Mouse (Mus musculus): ENCODE results near the gene Foxo6.

DNA sequence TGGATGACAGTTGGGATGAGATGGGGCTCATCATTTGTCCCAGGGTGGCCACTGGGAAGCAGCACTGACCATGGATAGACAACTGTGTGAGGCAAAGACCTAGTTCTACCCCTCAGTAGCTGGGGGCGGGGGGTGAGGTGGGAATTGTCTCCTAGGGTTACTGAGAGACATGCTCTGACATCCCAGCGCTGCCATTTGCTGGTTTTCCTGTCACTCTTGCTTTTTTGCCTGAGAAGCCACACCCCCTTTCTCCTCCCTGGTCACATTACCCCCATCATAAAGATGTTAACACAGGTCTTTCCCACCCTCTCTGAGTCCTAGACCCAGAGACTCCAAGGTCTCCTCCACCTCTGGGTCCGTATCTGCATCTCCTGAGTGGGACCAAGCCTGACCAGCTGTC is 47.7 kb downstream of the Foxo6 start:
- TF ChIP-seq POLR2A (IDR thresholded peaks at IDR 0.05; ENCODE audit: insufficient read depth, low read length) (no peak), CTCF (IDR thresholded peaks at IDR 0.05; ENCODE audit: low read depth, low read length) (no peak), EP300 (IDR thresholded peaks at IDR 0.05; ENCODE audit: insufficient read depth, low read depth, low read length) (no peak)
